Mouse (Mus musculus) lung, embryonic 14.5 days (tissue): Measurements from ENCODE around the gene Mettl16. TPM values are rescaled to one million over a fixed set of nuclear protein-coding genes. Genes with fewer than 3 reads are reported as not detected.

Source experiments
- ATAC-seq: fragments of 200-750 bp; cut with Nextera tagmentation; 2 replicates; pipeline ENCODE4 v1.8.0; 2017; ENCODE audit warnings: mild to moderate bottlenecking, moderate TSS enrichment, moderate library complexity; ENCODE audit not compliant: insufficient read depth
- DNase-seq: peaks from one replicate; pipeline ENCODE4 v3.0.0-alpha.2; 2015
- H3K27ac ChIP-seq: fragments of 300-500 bp; sonication (generic); 2 replicates; pipeline ENCODE4 v1.5.1; 2014; ENCODE audit warnings: low read depth, mild to moderate bottlenecking, moderate library complexity
- H3K27me3 ChIP-seq: fragments of 300-500 bp; sonication (generic); 2 replicates; pipeline ENCODE4 v1.6.1; 2014; ENCODE audit warnings: low read length, control low read depth; ENCODE audit not compliant: insufficient read depth
- H3K36me3 ChIP-seq: fragments of 300-500 bp; sonication (generic); 2 replicates; pipeline ENCODE4 v1.6.1; 2014; ENCODE audit warnings: control low read depth; ENCODE audit not compliant: insufficient read depth
- H3K4me1 ChIP-seq: fragments of 300-500 bp; sonication (generic); 2 replicates; pipeline ENCODE4 v1.6.1; 2014; ENCODE audit warnings: antibody characterized with exemption, control low read depth; ENCODE audit not compliant: insufficient read depth
- H3K4me2 ChIP-seq: fragments of 300-500 bp; sonication (generic); 2 replicates; pipeline ENCODE4 v1.6.1; 2014; ENCODE audit warnings: mild to moderate bottlenecking
- H3K4me3 ChIP-seq: fragments of 300-500 bp; sonication (generic); 2 replicates; pipeline ENCODE4 v1.5.1; 2014; ENCODE audit warnings: low read depth, low read length
- H3K9ac ChIP-seq: fragments of 300-500 bp; sonication (generic); 2 replicates; pipeline ENCODE4 v1.6.1; 2014
- H3K9me3 ChIP-seq: fragments of 300-500 bp; sonication (generic); 2 replicates; pipeline ENCODE4 v1.6.1; 2016; ENCODE audit warnings: low read depth, low read length, control low read depth
- CTCF ChIP-seq: IDR thresholded peaks from 2 replicates; pipeline ENCODE4 v1.5.1; 2016; ENCODE audit warnings: antibody characterized with exemption, low read depth
- WGBS: fragments of 180-500 bp; shearing (Covaris S2); extraction: QIAGEN DNeasy Blood & Tissue Kit; methylation state at CpG from one replicate; pipeline ENCODE4 v1.1.7; 2014; 5-methylcytosine and 5-hydroxymethylcytosine counted together
- polyA plus RNA-seq: library from polyadenylated mRNA; unstranded; fragments of >200 nt; fragmentation: Nextera tagmentation; extraction: Ambion mirVana; gene quantifications from 2 replicates; pipeline ENCODE4 v1.2.1, GENCODE M21; 2014

Mettl16 gene
- polyA plus RNA-seq, 1 experiment from 2014 or later = 39.8 TPM

DNA sequence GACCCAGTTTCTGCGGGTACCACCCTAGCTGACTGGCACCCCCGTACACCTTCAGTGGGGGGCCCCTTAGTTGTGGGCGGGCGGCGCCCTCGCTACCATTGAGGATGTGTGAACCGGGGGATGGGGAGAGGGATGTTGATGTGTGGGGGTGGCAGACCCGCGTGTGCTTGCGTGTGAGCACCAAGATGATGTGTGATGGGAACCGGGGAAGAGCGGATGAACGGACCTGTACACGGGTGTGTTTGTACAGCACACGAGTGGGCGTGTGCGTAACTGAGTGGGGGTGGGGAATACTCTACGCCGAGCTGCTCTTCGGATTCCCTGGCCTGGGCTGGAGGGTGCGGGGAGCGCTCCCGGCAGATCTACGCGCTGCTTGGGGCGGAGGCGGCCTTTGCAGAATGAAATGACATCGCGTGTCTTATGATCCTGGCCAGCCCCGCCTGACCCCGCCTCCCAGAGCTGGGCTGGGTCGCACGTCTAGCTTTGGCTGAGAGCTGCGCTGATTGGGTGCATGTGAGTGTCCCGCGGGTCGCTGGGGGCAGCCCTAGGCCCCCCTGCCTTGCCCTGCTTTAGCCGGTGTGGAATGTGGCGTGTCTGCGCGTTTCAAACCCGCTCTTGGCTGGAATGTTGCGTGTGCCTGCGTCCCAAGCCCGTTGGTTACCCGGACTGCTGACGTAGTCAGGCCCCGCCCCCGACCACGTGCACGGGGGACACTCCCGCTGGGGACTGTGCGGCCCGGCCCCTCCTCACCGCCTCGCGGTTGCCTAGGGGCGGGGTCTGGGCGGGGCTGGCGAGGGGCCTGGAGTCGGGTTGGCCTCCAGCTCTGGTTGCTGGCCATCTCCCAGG is 61.2 kb downstream of the Mettl16 start:
- Histone ChIP-seq H3K9ac (peak overlapping the region; percentile 79), H3K9me3 (no peaks in the 10 kb centered on the region), H3K4me3 (peak overlapping the region; percentile 79), H3K36me3 (no peaks in the 10 kb centered on the region), H3K27me3 (no peaks in the 10 kb centered on the region), H3K4me1 (peaks cover 16% of the 10 kb centered on the region), H3K4me2 (peak overlapping the region; percentile 95), H3K27ac (peak overlapping the region; percentile 96)
- ATAC-seq (peak; percentile 77), DNase-seq (peak; percentile 99)
- WGBS = under 1% methylated on average over 61 of the region's 61 CpGs
- 0 out of 2 replicates have a peak, but pooled peaks have one; percentile 5 for TF ChIP-seq CTCF

DNA sequence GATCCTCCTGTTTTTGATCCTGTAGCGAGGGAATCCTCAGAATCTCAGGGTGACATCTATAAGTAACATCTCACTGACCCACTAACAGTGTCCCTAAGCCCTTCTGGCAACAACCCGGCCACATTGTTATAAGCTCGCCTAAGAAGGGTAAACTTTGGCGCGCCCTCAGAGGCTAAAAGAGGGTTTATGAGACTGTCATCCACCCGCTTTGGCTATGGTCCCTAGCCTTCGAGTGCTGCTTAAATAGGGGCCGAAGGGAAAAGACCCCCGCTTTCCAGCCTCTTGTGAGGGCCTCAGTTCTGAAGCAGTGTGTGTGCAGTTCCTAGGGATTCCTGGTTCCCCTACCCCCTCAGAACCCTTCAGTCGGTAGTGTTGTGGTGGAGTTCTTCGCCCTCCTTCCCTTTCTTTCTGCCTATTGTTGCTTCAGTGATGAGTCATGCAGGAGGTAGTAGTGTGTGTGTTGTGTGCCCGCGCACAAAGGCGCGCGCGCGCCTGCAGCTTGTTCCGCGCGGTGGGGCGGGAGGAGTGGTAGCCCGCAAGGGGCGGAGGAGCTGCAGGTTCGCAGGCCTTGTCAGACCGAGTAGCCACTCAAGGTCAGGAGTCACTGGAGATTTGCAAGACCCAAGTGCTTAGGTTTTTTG is 62.0 kb downstream of the Mettl16 start:
- peak overlapping the region; percentile 79 for H3K4me3 ChIP-seq
- peaks cover 16% of the 10 kb centered on the region for H3K4me1 ChIP-seq
- DNase-seq (peak; percentile 76), ATAC-seq (no peak)
- H3K9ac ChIP-seq = peak overlapping the region; percentile 79
- peak overlapping the region; percentile 95 for H3K4me2 ChIP-seq
- H3K9me3 ChIP-seq = no peaks in the 10 kb centered on the region
- no peaks in the 10 kb centered on the region for H3K36me3 ChIP-seq
- TF ChIP-seq CTCF = no peak
- no peaks in the 10 kb centered on the region for H3K27me3 ChIP-seq
- H3K27ac ChIP-seq = peak overlapping the region; percentile 96
- WGBS = 3% methylated on average over 26 of the region's 26 CpGs

DNA sequence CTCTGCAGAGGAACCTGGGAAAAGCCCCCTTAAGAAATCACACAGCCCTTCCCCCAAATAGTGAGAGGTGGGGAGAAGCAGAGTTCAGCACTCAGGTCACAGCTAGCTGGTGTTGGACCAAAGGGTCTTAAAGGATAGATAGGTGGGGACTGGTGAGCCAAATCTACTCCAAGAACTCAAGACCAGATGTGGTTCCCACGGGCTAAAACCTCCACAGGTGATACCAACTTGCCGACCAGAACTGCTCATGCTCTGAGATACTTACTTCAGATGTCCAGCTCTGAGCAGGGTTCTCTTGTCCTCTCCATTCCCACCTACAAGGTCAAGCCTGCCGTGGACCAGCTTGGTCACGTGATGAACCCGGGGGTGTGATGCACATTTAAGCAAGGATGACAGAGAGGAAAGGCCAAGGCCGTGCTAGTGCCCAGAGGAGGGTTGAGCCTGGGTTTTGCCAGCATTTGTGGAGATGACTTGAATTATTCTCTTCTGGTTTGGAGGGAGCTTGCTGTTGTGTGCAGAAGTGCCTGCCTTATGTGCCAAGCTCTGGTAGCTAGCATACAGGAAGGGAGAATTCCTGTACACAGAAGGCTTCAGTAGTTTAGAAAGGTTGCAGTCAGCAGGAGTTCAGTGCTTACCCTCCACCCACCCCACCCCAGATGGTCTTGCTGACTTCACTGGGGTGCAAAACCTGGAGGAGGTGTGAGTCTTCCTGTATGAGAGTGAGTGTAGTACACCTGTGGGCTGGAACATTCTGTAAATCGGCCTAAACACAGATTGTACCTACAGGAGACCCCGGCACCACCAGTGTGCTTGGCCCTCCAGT is 63.1 kb downstream of the Mettl16 start:
- H3K9ac ChIP-seq = no peak overlapping the region
- 73% methylated on average over 8 of the region's 8 CpGs for WGBS
- peak overlapping the region; percentile 79 for H3K4me3 ChIP-seq
- ATAC-seq (no peak), DNase-seq (no peak)
- H3K36me3 ChIP-seq = no peaks in the 10 kb centered on the region
- H3K27me3 ChIP-seq = no peaks in the 10 kb centered on the region
- H3K4me1 ChIP-seq = peaks cover 16% of the 10 kb centered on the region
- H3K4me2 ChIP-seq = peak overlapping the region; percentile 95
- peak overlapping the region; percentile 64; the same call in 1 of the 2 replicates for H3K27ac ChIP-seq
- no peak for TF ChIP-seq CTCF
- no peaks in the 10 kb centered on the region for H3K9me3 ChIP-seq

DNA sequence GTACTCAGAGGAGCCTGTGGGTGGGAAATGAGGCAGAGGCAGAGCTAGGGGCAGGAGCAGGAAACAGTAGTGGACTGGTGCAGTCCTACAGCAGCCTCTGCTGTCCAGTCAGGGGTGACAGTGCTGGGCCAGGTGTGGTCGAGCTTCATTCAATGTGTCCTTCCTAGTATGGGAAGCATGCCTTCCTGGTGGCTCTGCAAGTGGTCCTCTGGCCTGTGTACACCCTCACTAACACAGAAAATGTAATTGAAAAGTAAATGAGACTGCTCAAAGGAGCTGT is 63.7 kb downstream of the Mettl16 start:
- no peak for ATAC-seq
- WGBS = 38% methylated on average over 1 of the region's 1 CpGs
- peaks cover 16% of the 10 kb centered on the region for H3K4me1 ChIP-seq
- H3K9ac ChIP-seq = no peak overlapping the region
- no peak for TF ChIP-seq CTCF
- no peaks in the 10 kb centered on the region for H3K27me3 ChIP-seq
- no peaks in the 10 kb centered on the region for H3K36me3 ChIP-seq
- DNase-seq = no peak
- H3K4me3 ChIP-seq = no peak overlapping the region; the same call in 1 of the 2 replicates
- H3K4me2 ChIP-seq = no peak overlapping the region
- peak overlapping the region; percentile 64; the same call in 1 of the 2 replicates for H3K27ac ChIP-seq
- no peaks in the 10 kb centered on the region for H3K9me3 ChIP-seq

DNA sequence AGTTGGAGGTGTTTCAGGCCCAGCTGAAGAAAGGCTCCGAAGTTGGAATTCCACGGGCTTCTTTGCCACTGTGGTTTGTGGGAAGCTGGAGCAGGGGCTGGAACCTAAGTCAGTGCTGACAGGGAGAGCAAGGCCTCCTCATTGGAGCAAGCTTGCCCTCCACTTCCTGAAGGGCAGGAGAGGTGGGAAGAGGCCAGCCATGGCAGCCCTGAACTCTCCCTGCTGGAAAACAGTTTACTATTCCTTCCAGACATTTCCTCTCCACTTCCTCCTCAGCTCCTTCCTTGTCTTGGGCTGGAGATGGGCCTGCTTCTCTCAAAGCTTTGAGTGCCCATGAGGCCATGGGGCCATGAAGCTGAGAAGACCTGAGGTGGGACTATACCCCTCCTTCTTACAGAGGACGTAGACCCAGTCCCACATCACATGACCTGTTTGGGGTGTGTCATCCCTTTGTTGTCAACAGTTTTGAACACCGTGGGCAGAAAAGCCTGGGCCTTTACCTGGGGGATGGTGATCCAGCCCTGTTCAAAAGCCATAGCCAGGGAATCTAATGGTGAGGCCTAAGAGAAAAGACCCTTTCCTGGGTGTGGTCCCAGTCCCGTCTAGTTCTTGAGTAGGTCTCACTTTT is 64.1 kb downstream of the Mettl16 start:
- Histone ChIP-seq H3K27me3 (no peaks in the 10 kb centered on the region), H3K4me1 (peaks cover 14% of the 10 kb centered on the region), H3K36me3 (no peaks in the 10 kb centered on the region), H3K27ac (peak overlapping the region; percentile 64; the same call in 1 of the 2 replicates), H3K4me3 (no peak overlapping the region), H3K9ac (no peak overlapping the region), H3K4me2 (no peak overlapping the region), H3K9me3 (no peaks in the 10 kb centered on the region)
- no peak for TF ChIP-seq CTCF
- WGBS = 39% methylated on average over 5 of the region's 5 CpGs
- ATAC-seq = no peak
- DNase-seq = no peak

DNA sequence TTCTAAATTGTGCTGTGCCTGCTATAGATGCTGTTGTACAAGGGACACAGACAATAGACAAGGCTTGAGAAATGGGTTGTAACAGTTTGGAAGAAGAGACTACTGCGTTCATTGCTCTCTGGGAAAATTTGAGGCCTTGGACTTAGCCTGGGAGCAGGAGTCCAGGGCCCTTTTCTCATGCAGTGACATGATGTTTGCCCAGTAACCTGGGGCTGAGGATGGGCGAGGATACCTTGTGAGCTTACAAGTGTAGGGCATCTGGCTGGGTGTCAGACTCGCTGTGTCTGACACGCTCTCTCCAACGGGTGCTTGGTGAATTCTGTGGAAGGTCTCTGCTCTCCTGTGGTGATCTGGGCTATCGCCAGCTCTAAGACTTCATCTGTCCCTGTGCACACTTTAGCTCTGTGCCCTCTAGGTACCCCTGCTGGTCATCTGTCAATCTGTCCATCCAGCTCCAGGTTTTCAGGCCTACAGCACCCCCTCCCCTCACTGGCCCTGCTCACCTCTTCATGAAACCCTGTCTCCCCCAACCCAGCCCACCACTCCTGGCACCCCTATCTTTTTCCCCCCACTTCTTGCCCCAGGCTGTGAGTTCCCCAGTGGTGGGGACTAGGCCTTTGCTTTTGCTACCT is 65.1 kb downstream of the Mettl16 start:
- DNase-seq (no peak), ATAC-seq (no peak)
- Histone ChIP-seq H3K27ac (no peak overlapping the region), H3K9ac (no peak overlapping the region), H3K9me3 (no peaks in the 10 kb centered on the region), H3K4me1 (peaks cover 14% of the 10 kb centered on the region), H3K27me3 (no peaks in the 10 kb centered on the region), H3K36me3 (0 out of 2 replicates have a peak, but pooled peaks cover 5% of the 10 kb centered on the region), H3K4me2 (no peak overlapping the region), H3K4me3 (no peak overlapping the region)
- WGBS = 85% methylated on average over 6 of the region's 6 CpGs
- TF ChIP-seq CTCF = no peak
